Mouse (Mus musculus) lung, postnatal 0 days (tissue): ENCODE data around the gene Bbx.

Experiments used
- CTCF ChIP-seq: IDR thresholded peaks from 2 replicates; pipeline ENCODE4 v1.5.1; 2016; ENCODE audit warnings: antibody characterized with exemption, mild to moderate bottlenecking
- EP300 ChIP-seq: IDR thresholded peaks from 2 replicates; pipeline ENCODE4 v1.6.1; 2016; ENCODE audit warnings: antibody characterized with exemption, mild to moderate bottlenecking, control low read depth

GRCm38 (mm10) chr16:50217084-50217483, 215.1 kb downstream of the Bbx start:
- TF ChIP-seq EP300 (no peak), CTCF (peak; percentile 56)
